In genomic region chr11:66680057-66680621, GRCm38 (mm10) we compare ENCODE assay signal across 28 mouse cellular contexts.
DNase-seq lines count a peak whose midpoint lies in the region; ATAC-seq and TF ChIP-seq lines count a peak whose summit lies in the region.
"Had no signal": no experiment of that assay in that cellular context is flagged by ENCODE, and none has a peak within 500 bp of the region (broad histone marks: within the 10 kb centered on the region; RNA-seq: fewer than 3 reads in every experiment).

No protein-coding gene starts in this region.

- no peaks in the 10 kb centered on the region for H3K36me3 ChIP-seq in hindbrain, embryonic 15.5 days
- H3K36me3 ChIP-seq in hindbrain, embryonic 11.5 days (ENCODE audit: control insufficient read depth, insufficient read depth, low read length): no peaks in the 10 kb centered on the region
- H3K36me3 ChIP-seq in neural tube, embryonic 13.5 days: no peaks in the 10 kb centered on the region
- no peaks in the 10 kb centered on the region for H3K36me3 ChIP-seq in hindbrain, postnatal 0 days (ENCODE audit: insufficient read depth, low read length)
- H3K36me3 ChIP-seq in liver, embryonic 12.5 days: no peaks in the 10 kb centered on the region
- H3K36me3 ChIP-seq: embryonic facial prominence, embryonic 10.5 days; embryonic facial prominence, embryonic 13.5 days; heart, embryonic 10.5 days; heart, embryonic 13.5 days had no signal

- no peak for DNase-seq in hindbrain, embryonic 11.5 days (ENCODE audit: low spot score)
- no peak for DNase-seq in neural tube, embryonic 10.5 days (ENCODE audit: extremely low spot score, low spot score)
- DNase-seq in hindbrain, postnatal 0 days (ENCODE audit: low spot score): peak; percentile 27
- DNase-seq in heart, postnatal 4 days: no peak
- DNase-seq: adrenal gland, adult 2 months; adrenal gland, postnatal 14 days; cerebellum, adult 11-12 months; cerebellum, adult 8-10 months; cerebellum, postnatal 10 days; cerebellum, postnatal 36 days; embryo, embryonic 11 days; gastrocnemius, postnatal 10 days; gastrocnemius, postnatal 36 days; heart, adult 2 months; heart, postnatal 14 days had no signal

- no peaks in the 10 kb centered on the region for H3K4me1 ChIP-seq in hindbrain, embryonic 15.5 days (replicated peaks)
- H3K4me1 ChIP-seq in hindbrain, embryonic 11.5 days (replicated peaks; ENCODE audit: control insufficient read depth, insufficient read depth, low read length): no peaks in the 10 kb centered on the region
- H3K4me1 ChIP-seq in neural tube, embryonic 13.5 days (replicated peaks): peaks cover 5% of the 10 kb centered on the region; the same call in 1 of the 2 replicates
- no peaks in the 10 kb centered on the region for H3K4me1 ChIP-seq in hindbrain, postnatal 0 days (ENCODE audit: insufficient read depth, low read length)
- no peaks in the 10 kb centered on the region for H3K4me1 ChIP-seq in liver, embryonic 12.5 days
- H3K4me1 ChIP-seq: embryonic facial prominence, embryonic 10.5 days; embryonic facial prominence, embryonic 13.5 days; forebrain, embryonic 13.5 days; heart, embryonic 10.5 days; heart, embryonic 13.5 days had no signal

- TF ChIP-seq CTCF in hindbrain, postnatal 0 days (IDR thresholded peaks at IDR 0.05; ENCODE audit: low read depth): no peak

- H3K4me2 ChIP-seq in hindbrain, embryonic 15.5 days: no peak overlapping the region
- H3K4me2 ChIP-seq in hindbrain, embryonic 11.5 days (replicated peaks; ENCODE audit: low read depth, low read length): no peak overlapping the region
- no peak overlapping the region for H3K4me2 ChIP-seq in neural tube, embryonic 13.5 days
- no peak overlapping the region for H3K4me2 ChIP-seq in hindbrain, postnatal 0 days (ENCODE audit: low read depth, low read length)
- H3K4me2 ChIP-seq in liver, embryonic 12.5 days: no peak overlapping the region
- H3K4me2 ChIP-seq: embryonic facial prominence, embryonic 13.5 days; forebrain, embryonic 13.5 days; heart, embryonic 13.5 days had no signal

- H3K27me3 ChIP-seq in hindbrain, embryonic 15.5 days: no peaks in the 10 kb centered on the region
- no peaks in the 10 kb centered on the region for H3K27me3 ChIP-seq in hindbrain, embryonic 11.5 days (ENCODE audit: control insufficient read depth, insufficient read depth, low read length)
- no peaks in the 10 kb centered on the region for H3K27me3 ChIP-seq in neural tube, embryonic 13.5 days
- H3K27me3 ChIP-seq in hindbrain, postnatal 0 days (ENCODE audit: insufficient read depth, low read length): no peaks in the 10 kb centered on the region
- H3K27me3 ChIP-seq in liver, embryonic 12.5 days (replicated peaks): no peaks in the 10 kb centered on the region
- H3K27me3 ChIP-seq: embryonic facial prominence, embryonic 13.5 days; forebrain, embryonic 13.5 days; heart, embryonic 13.5 days had no signal

- peak; percentile 71; the same call in 1 of the 2 replicates for ATAC-seq in hindbrain, embryonic 15.5 days (ENCODE audit: low FRiP score, low read depth)
- ATAC-seq in hindbrain, embryonic 11.5 days (ENCODE audit: low FRiP score): no peak
- peak; percentile 83 for ATAC-seq in neural tube, embryonic 13.5 days (ENCODE audit: low read depth)
- ATAC-seq in hindbrain, postnatal 0 days: no peak
- no peak for ATAC-seq in liver, embryonic 12.5 days
- ATAC-seq: CD4-positive, CD25-positive, alpha-beta regulatory T cell, adult 4 months; forebrain, embryonic 13.5 days; forebrain, embryonic 16.5 days; inflammation-experienced regulatory T-cells, adult 6 months; intestine, embryonic 16.5 days had no signal

- 55% methylated on average over 4 of the region's 4 CpGs for WGBS in hindbrain, embryonic 15.5 days
- WGBS in hindbrain, embryonic 11.5 days: 84% methylated on average over 4 of the region's 4 CpGs
- 44% methylated on average over 4 of the region's 4 CpGs for WGBS in neural tube, embryonic 13.5 days
- WGBS in hindbrain, postnatal 0 days: 51% methylated on average over 4 of the region's 4 CpGs
- WGBS in liver, embryonic 12.5 days (ENCODE audit: insufficient replicate concordance): 56% methylated on average over 4 of the region's 4 CpGs

- no peaks in the 10 kb centered on the region for H3K9me3 ChIP-seq in hindbrain, embryonic 15.5 days
- H3K9me3 ChIP-seq in hindbrain, embryonic 11.5 days (ENCODE audit: control insufficient read depth, low read length): no peaks in the 10 kb centered on the region
- no peaks in the 10 kb centered on the region for H3K9me3 ChIP-seq in neural tube, embryonic 13.5 days
- H3K9me3 ChIP-seq in hindbrain, postnatal 0 days (ENCODE audit: low read length): no peaks in the 10 kb centered on the region
- no peaks in the 10 kb centered on the region for H3K9me3 ChIP-seq in liver, embryonic 12.5 days (replicated peaks)
- H3K9me3 ChIP-seq: embryonic facial prominence, embryonic 10.5 days; embryonic facial prominence, embryonic 13.5 days; forebrain, embryonic 13.5 days; heart, embryonic 10.5 days; heart, embryonic 13.5 days had no signal

- no peak overlapping the region for H3K4me3 ChIP-seq in hindbrain, embryonic 15.5 days
- H3K4me3 ChIP-seq in hindbrain, embryonic 11.5 days (ENCODE audit: low read depth, low read length): no peak overlapping the region
- H3K4me3 ChIP-seq in neural tube, embryonic 13.5 days: no peak overlapping the region
- no peak overlapping the region for H3K4me3 ChIP-seq in hindbrain, postnatal 0 days (ENCODE audit: low read length)
- no peak overlapping the region for H3K4me3 ChIP-seq in liver, embryonic 12.5 days
- H3K4me3 ChIP-seq: embryonic facial prominence, embryonic 10.5 days; embryonic facial prominence, embryonic 13.5 days; erythroblast, embryonic 14.5 days; forebrain, embryonic 13.5 days; heart, adult 2 months; heart, embryonic 10.5 days; heart, embryonic 13.5 days had no signal

- no peak overlapping the region for H3K9ac ChIP-seq in hindbrain, embryonic 15.5 days
- no peak overlapping the region for H3K9ac ChIP-seq in hindbrain, embryonic 11.5 days (ENCODE audit: low read depth, low read length)
- no peak overlapping the region for H3K9ac ChIP-seq in neural tube, embryonic 13.5 days
- no peak overlapping the region for H3K9ac ChIP-seq in hindbrain, postnatal 0 days (replicated peaks; ENCODE audit: low read length)
- no peak overlapping the region for H3K9ac ChIP-seq in liver, embryonic 12.5 days
- H3K9ac ChIP-seq: embryonic facial prominence, embryonic 13.5 days; forebrain, embryonic 13.5 days; heart, embryonic 13.5 days had no signal

- H3K27ac ChIP-seq in hindbrain, embryonic 15.5 days (replicated peaks): peak overlapping the region; percentile 9; the same call in 1 of the 2 replicates
- no peak overlapping the region for H3K27ac ChIP-seq in hindbrain, embryonic 11.5 days (ENCODE audit: low read depth, low read length)
- peak overlapping the region; percentile 75 for H3K27ac ChIP-seq in neural tube, embryonic 13.5 days (replicated peaks)
- no peak overlapping the region for H3K27ac ChIP-seq in hindbrain, postnatal 0 days
- no peak overlapping the region for H3K27ac ChIP-seq in liver, embryonic 12.5 days
- H3K27ac ChIP-seq: embryonic facial prominence, embryonic 10.5 days; embryonic facial prominence, embryonic 13.5 days; forebrain, embryonic 13.5 days; heart, adult 2 months; heart, embryonic 10.5 days; heart, embryonic 13.5 days had no signal

Comparison
In these comparisons a context has a peak if more than half of its experiments do, and no peak if none do; other contexts are left out.
1. ATAC-seq: peak in hindbrain, embryonic 15.5 days (single experiment) and neural tube, embryonic 13.5 days (single experiment); none in hindbrain, embryonic 11.5 days (single experiment), hindbrain, postnatal 0 days (single experiment) and liver, embryonic 12.5 days (single experiment).
2. H3K27ac ChIP-seq: peak in hindbrain, embryonic 15.5 days (single experiment) and neural tube, embryonic 13.5 days (single experiment); none in hindbrain, embryonic 11.5 days (single experiment), hindbrain, postnatal 0 days (single experiment) and liver, embryonic 12.5 days (single experiment).